Mouse (Mus musculus): ENCODE measurements around the gene Pxn. TPM values are rescaled to one million over a fixed set of nuclear protein-coding genes. Genes with fewer than 3 reads are reported as not detected.

The Pxn gene
- polyA plus RNA-seq, 1 experiment from 2014 or later: 45.3 TPM

Small RNAs within 50 kb of the gene (microRNA-seq; reads per million reads assigned to microRNA genes)
- gene Mir7029: not detected

Other genes with a start within 250 kb of the Pxn start
- 159 and 160 TPM in 2 replicates for gene Rnf10, start 233.8 kb upstream of the Pxn start, polyA plus RNA-seq (2016; fragmentation: Nextera tagmentation; extraction: Ambion mirVana)
- 54.1 and 57.2 TPM in 2 replicates for gene Coq5, start 227.0 kb upstream of the Pxn start, polyA plus RNA-seq (2016; fragmentation: Nextera tagmentation; extraction: Ambion mirVana)
- gene Dynll1, start 205.7 kb upstream of the Pxn start, polyA plus RNA-seq (2016; fragmentation: Nextera tagmentation; extraction: Ambion mirVana): 1,816 and 1,865 TPM in 2 replicates
- 444 and 468 TPM in 2 replicates for gene Srsf9, start 179.5 kb upstream of the Pxn start, polyA plus RNA-seq (2016; fragmentation: Nextera tagmentation; extraction: Ambion mirVana)
- gene Gatc, start 165.5 kb upstream of the Pxn start, polyA plus RNA-seq (2016; fragmentation: Nextera tagmentation; extraction: Ambion mirVana): 33.3 and 34.1 TPM in 2 replicates
- gene Triap1, start 165.5 kb upstream of the Pxn start, polyA plus RNA-seq (2016; fragmentation: Nextera tagmentation; extraction: Ambion mirVana): 55.0 and 60.0 TPM in 2 replicates
- 718 and 743 TPM in 2 replicates for gene Cox6a1, start 157.7 kb upstream of the Pxn start, polyA plus RNA-seq (2016; fragmentation: Nextera tagmentation; extraction: Ambion mirVana)
- 54.0 and 60.6 TPM in 2 replicates for gene Msi1, start 77.1 kb upstream of the Pxn start, polyA plus RNA-seq (2016; fragmentation: Nextera tagmentation; extraction: Ambion mirVana)
- not detected in 2 replicates for gene Pla2g1b, start 40.4 kb upstream of the Pxn start, polyA plus RNA-seq (2016; fragmentation: Nextera tagmentation; extraction: Ambion mirVana)
- gene Sirt4, start 22.0 kb upstream of the Pxn start, polyA plus RNA-seq (2016; fragmentation: Nextera tagmentation; extraction: Ambion mirVana): 16.0 and 18.5 TPM in 2 replicates
- 1,442 and 1,757 TPM in 2 replicates for gene Rplp0, start 52.8 kb downstream of the Pxn start, polyA plus RNA-seq (2016; fragmentation: Nextera tagmentation; extraction: Ambion mirVana)
- 63.3 and 63.8 TPM in 2 replicates for gene Gcn1l1, start 58.6 kb downstream of the Pxn start, polyA plus RNA-seq (2016; fragmentation: Nextera tagmentation; extraction: Ambion mirVana)
- gene Rab35, start 125.2 kb downstream of the Pxn start, polyA plus RNA-seq (2016; fragmentation: Nextera tagmentation; extraction: Ambion mirVana): 14.9 and 15.4 TPM in 2 replicates
- gene Bicdl1, start 224.9 kb downstream of the Pxn start, polyA plus RNA-seq (2016; fragmentation: Nextera tagmentation; extraction: Ambion mirVana): 7.1 and 8.3 TPM in 2 replicates